Mouse (Mus musculus): Measurements from ENCODE around the gene Tssk2. TPM values are rescaled to one million over a fixed set of nuclear protein-coding genes. Genes with fewer than 3 reads are reported as not detected.

Gene Tssk2
- total and polyA plus RNA-seq, 2 experiments, result not detected

DNA sequence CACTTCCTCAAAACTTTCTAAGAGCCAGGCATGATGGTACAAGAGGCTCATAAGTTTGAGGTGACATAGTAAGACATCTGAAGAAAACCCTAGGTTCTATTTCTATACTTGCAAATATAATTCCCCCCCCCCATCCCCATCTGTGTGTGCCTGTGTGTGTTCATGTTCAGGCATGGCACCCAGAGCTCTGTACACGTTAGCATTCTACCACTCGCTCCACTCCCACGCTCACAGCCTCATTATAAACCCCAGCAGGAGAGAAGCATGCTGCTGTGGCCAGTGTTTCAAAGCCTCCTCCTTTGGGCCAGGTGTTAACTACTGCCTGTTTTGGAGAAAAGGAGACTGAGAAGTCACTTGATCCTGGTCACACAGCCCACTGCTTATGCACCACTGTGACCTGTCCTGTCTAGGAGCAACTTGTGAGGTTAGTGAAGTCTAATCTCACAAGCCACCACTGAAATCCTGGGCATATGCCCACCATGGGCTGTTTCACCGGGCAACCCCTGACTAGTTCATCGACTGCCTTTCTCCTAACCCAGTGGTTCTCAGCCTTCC, 33.5 kb downstream of the Tssk2 start:
- Histone ChIP-seq H3K27ac (replicated peaks; ENCODE audit: insufficient read depth, low read depth, low read length) (no peak overlapping the region), H3K79me2 (ENCODE audit: control insufficient read depth, insufficient read depth, low read length) (peaks cover 5% of the 10 kb centered on the region; the same call in 1 of the 2 replicates), H3K27me3 (ENCODE audit: control insufficient read depth, insufficient read depth, low read length) (no peaks in the 10 kb centered on the region), H3K4me3 (ENCODE audit: insufficient read depth, low read depth, low read length) (no peak overlapping the region), H3K36me3 (ENCODE audit: control insufficient read depth, insufficient read depth, low read length) (no peaks in the 10 kb centered on the region), H3K4me1 (ENCODE audit: control insufficient read depth, insufficient read depth, low read length) (peaks cover 4% of the 10 kb centered on the region; the same call in 1 of the 2 replicates), H3K9ac (ENCODE audit: low read depth, low read length) (no peak overlapping the region)
- DNase-seq (ENCODE audit: extremely low read depth, low read depth, low spot score), result no peak
- 83% methylated on average over 5 of the region's 5 CpGs for WGBS
- TF ChIP-seq POLR2A (IDR thresholded peaks at IDR 0.05; ENCODE audit: extremely low read depth, insufficient read depth, low read length) (no peak), CTCF (IDR thresholded peaks at IDR 0.05; ENCODE audit: low read depth, low read length) (no peak)

DNA sequence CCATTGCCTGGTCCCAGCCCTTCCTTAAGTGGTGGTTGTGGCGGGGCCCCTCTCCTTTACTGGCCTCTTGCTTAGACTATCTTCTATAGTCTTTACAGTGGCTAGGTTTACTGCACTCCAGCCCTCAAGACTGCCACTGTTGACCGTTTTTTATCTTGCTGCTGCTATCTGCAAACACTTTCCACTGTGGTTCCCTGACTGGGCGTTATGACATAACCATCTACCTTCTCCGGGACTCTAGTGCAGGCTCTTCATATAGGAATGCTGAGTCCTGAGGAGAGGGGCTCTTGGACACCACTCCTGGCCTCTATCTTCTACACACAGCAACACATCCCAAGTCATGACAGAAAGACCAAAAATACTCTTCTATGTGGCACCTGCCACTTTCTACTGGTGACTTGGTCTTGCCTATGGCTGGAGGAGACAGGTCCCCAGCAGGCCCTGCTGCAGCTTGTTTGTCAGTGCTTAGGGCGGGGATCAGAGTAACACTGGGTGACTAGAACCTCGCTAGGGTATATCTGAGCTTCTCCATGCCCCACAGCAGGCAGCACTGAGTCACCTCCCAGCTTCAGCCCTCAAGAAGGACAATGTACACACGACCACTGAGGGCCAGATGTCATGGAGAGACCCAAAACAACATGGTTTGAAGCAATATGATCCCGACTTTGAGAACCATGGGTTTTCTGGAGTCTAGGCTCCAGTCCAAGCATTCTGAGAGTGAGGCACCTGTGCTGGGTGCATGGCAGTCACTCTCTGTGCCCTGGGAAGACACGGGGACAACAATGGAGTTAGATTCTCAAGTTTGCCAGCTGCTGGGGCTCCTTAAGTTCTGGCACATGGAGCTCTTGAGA, 35.4 kb downstream of the Tssk2 start:
- no peaks in the 10 kb centered on the region for H3K79me2 ChIP-seq (ENCODE audit: control insufficient read depth, insufficient read depth, low read length)
- no peaks in the 10 kb centered on the region for H3K36me3 ChIP-seq (ENCODE audit: control insufficient read depth, insufficient read depth, low read length)
- DNase-seq (ENCODE audit: extremely low read depth, low read depth, low spot score), result no peak
- 71% methylated on average over 9 of the region's 9 CpGs for WGBS
- H3K9ac ChIP-seq (ENCODE audit: low read depth, low read length), result no peak overlapping the region
- peaks cover 2% of the 10 kb centered on the region; the same call in 1 of the 2 replicates for H3K4me1 ChIP-seq (ENCODE audit: control insufficient read depth, insufficient read depth, low read length)
- no peaks in the 10 kb centered on the region for H3K27me3 ChIP-seq (ENCODE audit: control insufficient read depth, insufficient read depth, low read length)
- no peak for TF ChIP-seq CTCF (IDR thresholded peaks at IDR 0.05; ENCODE audit: low read depth, low read length)
- no peak for TF ChIP-seq POLR2A (IDR thresholded peaks at IDR 0.05; ENCODE audit: extremely low read depth, insufficient read depth, low read length)
- H3K4me3 ChIP-seq (ENCODE audit: insufficient read depth, low read depth, low read length), result no peak overlapping the region
- H3K27ac ChIP-seq (replicated peaks; ENCODE audit: insufficient read depth, low read depth, low read length), result no peak overlapping the region

- no peaks in the 10 kb centered on the region for H3K27me3 ChIP-seq (ENCODE audit: control insufficient read depth, insufficient read depth, low read length)
- DNase-seq (ENCODE audit: extremely low read depth, low read depth, low spot score), result no peak
- WGBS, result 45% methylated on average over 3 of the region's 3 CpGs
- H3K9ac ChIP-seq (ENCODE audit: low read depth, low read length), result no peak overlapping the region
- H3K36me3 ChIP-seq (ENCODE audit: control insufficient read depth, insufficient read depth, low read length), result no peaks in the 10 kb centered on the region
- no peak overlapping the region for H3K4me3 ChIP-seq (ENCODE audit: insufficient read depth, low read depth, low read length)
- no peak overlapping the region for H3K27ac ChIP-seq (replicated peaks; ENCODE audit: insufficient read depth, low read depth, low read length)
- no peak for TF ChIP-seq CTCF (IDR thresholded peaks at IDR 0.05; ENCODE audit: low read depth, low read length)
- TF ChIP-seq POLR2A (IDR thresholded peaks at IDR 0.05; ENCODE audit: extremely low read depth, insufficient read depth, low read length), result no peak
- no peaks in the 10 kb centered on the region; the same call in 1 of the 2 replicates for H3K4me1 ChIP-seq (ENCODE audit: control insufficient read depth, insufficient read depth, low read length)
- no peaks in the 10 kb centered on the region for H3K79me2 ChIP-seq (ENCODE audit: control insufficient read depth, insufficient read depth, low read length)
These were observed 36.0 kb downstream of the Tssk2 start for GRCm38 (mm10) chr16:17934445-17934910.

GRCm38 (mm10) chr16:17936776-17937175, 38.3 kb downstream of the Tssk2 start:
- WGBS, result 83% methylated on average over 10 of the region's 10 CpGs
- H3K27me3 ChIP-seq (ENCODE audit: control insufficient read depth, insufficient read depth, low read length), result no peaks in the 10 kb centered on the region
- H3K36me3 ChIP-seq (ENCODE audit: control insufficient read depth, insufficient read depth, low read length), result no peaks in the 10 kb centered on the region
- no peak overlapping the region for H3K9ac ChIP-seq (ENCODE audit: low read depth, low read length)
- no peak overlapping the region for H3K4me3 ChIP-seq (ENCODE audit: insufficient read depth, low read depth, low read length)
- no peaks in the 10 kb centered on the region for H3K79me2 ChIP-seq (ENCODE audit: control insufficient read depth, insufficient read depth, low read length)
- DNase-seq (ENCODE audit: extremely low read depth, low read depth, low spot score), result no peak
- TF ChIP-seq POLR2A (IDR thresholded peaks at IDR 0.05; ENCODE audit: extremely low read depth, insufficient read depth, low read length) (no peak), CTCF (IDR thresholded peaks at IDR 0.05; ENCODE audit: low read depth, low read length) (no peak)
- no peaks in the 10 kb centered on the region for H3K4me1 ChIP-seq (ENCODE audit: control insufficient read depth, insufficient read depth, low read length)
- H3K27ac ChIP-seq (replicated peaks; ENCODE audit: insufficient read depth, low read depth, low read length), result no peak overlapping the region

DNA sequence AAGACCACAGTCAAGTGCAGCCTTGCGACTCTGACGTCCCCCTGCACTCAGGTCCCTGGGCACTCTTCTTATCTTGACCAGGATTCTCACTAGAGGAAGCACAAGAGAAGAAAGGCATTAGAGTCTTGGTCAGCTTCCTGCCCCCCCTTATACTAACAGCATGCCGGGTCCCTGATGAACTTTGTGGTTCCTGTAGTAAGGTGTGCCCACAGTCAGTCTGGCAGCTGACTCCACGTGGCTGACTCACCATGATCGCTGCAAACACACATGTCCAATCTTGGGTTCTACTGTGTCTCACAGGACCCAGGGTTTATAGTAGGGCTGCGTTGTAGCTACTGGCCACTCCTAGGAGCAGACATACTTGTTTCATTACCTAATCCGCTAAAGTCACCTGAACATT, 39.8 kb downstream of the Tssk2 start:
- no peaks in the 10 kb centered on the region for H3K4me1 ChIP-seq (ENCODE audit: control insufficient read depth, insufficient read depth, low read length)
- no peaks in the 10 kb centered on the region for H3K27me3 ChIP-seq (ENCODE audit: control insufficient read depth, insufficient read depth, low read length)
- no peak for TF ChIP-seq POLR2A (IDR thresholded peaks at IDR 0.05; ENCODE audit: extremely low read depth, insufficient read depth, low read length)
- no peak for TF ChIP-seq CTCF (IDR thresholded peaks at IDR 0.05; ENCODE audit: low read depth, low read length)
- H3K4me3 ChIP-seq (ENCODE audit: insufficient read depth, low read depth, low read length), result no peak overlapping the region
- H3K27ac ChIP-seq (replicated peaks; ENCODE audit: insufficient read depth, low read depth, low read length), result no peak overlapping the region
- no peak for DNase-seq (ENCODE audit: extremely low read depth, low read depth, low spot score)
- 61% methylated on average over 7 of the region's 7 CpGs for WGBS
- no peaks in the 10 kb centered on the region for H3K36me3 ChIP-seq (ENCODE audit: control insufficient read depth, insufficient read depth, low read length)
- H3K79me2 ChIP-seq (ENCODE audit: control insufficient read depth, insufficient read depth, low read length), result no peaks in the 10 kb centered on the region
- no peak overlapping the region for H3K9ac ChIP-seq (ENCODE audit: low read depth, low read length)

GRCm38 (mm10) chr16:17938821-17939220, 40.4 kb downstream of the Tssk2 start:
- no peaks in the 10 kb centered on the region for H3K79me2 ChIP-seq (ENCODE audit: control insufficient read depth, insufficient read depth, low read length)
- TF ChIP-seq POLR2A (IDR thresholded peaks at IDR 0.05; ENCODE audit: extremely low read depth, insufficient read depth, low read length), result no peak
- peak; percentile 96 for TF ChIP-seq CTCF (IDR thresholded peaks at IDR 0.05; ENCODE audit: low read depth, low read length)
- no peak overlapping the region for H3K27ac ChIP-seq (replicated peaks; ENCODE audit: insufficient read depth, low read depth, low read length)
- H3K36me3 ChIP-seq (ENCODE audit: control insufficient read depth, insufficient read depth, low read length), result no peaks in the 10 kb centered on the region
- H3K4me1 ChIP-seq (ENCODE audit: control insufficient read depth, insufficient read depth, low read length), result no peaks in the 10 kb centered on the region
- peak; percentile 60 for DNase-seq (ENCODE audit: extremely low read depth, low read depth, low spot score)
- H3K4me3 ChIP-seq (ENCODE audit: insufficient read depth, low read depth, low read length), result no peak overlapping the region
- WGBS, result 6% methylated on average over 7 of the region's 7 CpGs
- no peak overlapping the region for H3K9ac ChIP-seq (ENCODE audit: low read depth, low read length)
- no peaks in the 10 kb centered on the region for H3K27me3 ChIP-seq (ENCODE audit: control insufficient read depth, insufficient read depth, low read length)
